Mouse (Mus musculus): ENCODE measurements around the gene Rps10. TPM values are rescaled to one million over a fixed set of nuclear protein-coding genes. Genes with fewer than 3 reads are reported as not detected.
"Not testable (repeated sequence)": the region's sequence is repeated elsewhere in the genome, so short reads cannot be mapped to it uniquely, and the experiment has no call there.

The Rps10 gene
- total and polyA plus RNA-seq, 3 experiments = 2,522 to 3,437 (median 3,351) TPM

DNA sequence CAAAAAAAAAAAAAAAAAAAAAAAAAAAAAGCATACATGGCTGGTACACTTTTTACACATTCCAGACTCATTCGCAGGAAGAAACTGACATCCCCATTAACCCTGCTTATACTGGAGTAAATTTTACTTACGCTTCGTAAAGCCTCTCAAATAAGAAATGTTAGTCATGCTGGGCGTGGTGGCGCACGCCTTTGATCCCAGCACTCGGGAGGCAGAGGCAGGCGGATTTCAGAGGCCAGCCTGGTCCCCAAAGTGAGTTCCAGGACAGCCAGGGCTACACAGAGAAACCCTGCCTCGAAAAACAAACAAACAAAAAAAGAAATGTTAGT is 930 bp downstream of the Rps10 start:
- in situ Hi-C loops (cut with MboI; ENCODE audit: low pct_ligation_motif_present, low pct_unique_long_range_greater_than_20kb, low sequenced_read_pairs); dilution Hi-C loops (cut with MboI; ENCODE audit: extremely low pct_ligation_motif_present, extremely low pct_unique_long_range_greater_than_20kb, low sequenced_read_pairs); H3K4me2 ChIP-seq (ENCODE audit: insufficient read depth, low read depth, poor library complexity, severe bottlenecking); DNase-seq (ENCODE audit: extremely low read depth); H3K27me3 ChIP-seq (replicated peaks); H3K9me3 ChIP-seq (replicated peaks; ENCODE audit: low read length); H3K27ac ChIP-seq (ENCODE audit: insufficient read depth, low read depth): not testable (repeated sequence)
- H3K4me1 ChIP-seq (ENCODE audit: control insufficient read depth in 1 of 2, insufficient read depth in 2 of 2) = peaks cover 4 to 34% of the 10 kb centered on the region in 2 experiments
- H3K9ac ChIP-seq (ENCODE audit: insufficient read depth, low read depth) = peak overlapping the region; percentile 63
- TF ChIP-seq MYC (IDR thresholded peaks at IDR 0.05; ENCODE audit: low read depth, low read length) = peak; percentile 35; the same call in 1 of the 2 replicates
- TF ChIP-seq SIN3A (IDR thresholded peaks at IDR 0.05; ENCODE audit: low read length) = 0 out of 2 replicates have a peak, but pooled peaks have one; percentile 11
- peaks cover 42% of the 10 kb centered on the region for H3K79me2 ChIP-seq (replicated peaks; ENCODE audit: control insufficient read depth, extremely low read depth, insufficient read depth, poor library complexity, severe bottlenecking)
- H3K4me3 ChIP-seq (replicated peaks in 1 of 3; ENCODE audit: low read depth in 2 of 3, low read length in 2 of 3, poor library complexity in 1 of 3) = peak overlapping the region; percentile 58 to 100 (median 98)
- peaks cover 37 to 41% of the 10 kb centered on the region in 2 experiments for H3K36me3 ChIP-seq (replicated peaks in 1 of 2; ENCODE audit: control insufficient read depth in 1 of 2, insufficient read depth in 1 of 2, low read length in 1 of 2)

DNA sequence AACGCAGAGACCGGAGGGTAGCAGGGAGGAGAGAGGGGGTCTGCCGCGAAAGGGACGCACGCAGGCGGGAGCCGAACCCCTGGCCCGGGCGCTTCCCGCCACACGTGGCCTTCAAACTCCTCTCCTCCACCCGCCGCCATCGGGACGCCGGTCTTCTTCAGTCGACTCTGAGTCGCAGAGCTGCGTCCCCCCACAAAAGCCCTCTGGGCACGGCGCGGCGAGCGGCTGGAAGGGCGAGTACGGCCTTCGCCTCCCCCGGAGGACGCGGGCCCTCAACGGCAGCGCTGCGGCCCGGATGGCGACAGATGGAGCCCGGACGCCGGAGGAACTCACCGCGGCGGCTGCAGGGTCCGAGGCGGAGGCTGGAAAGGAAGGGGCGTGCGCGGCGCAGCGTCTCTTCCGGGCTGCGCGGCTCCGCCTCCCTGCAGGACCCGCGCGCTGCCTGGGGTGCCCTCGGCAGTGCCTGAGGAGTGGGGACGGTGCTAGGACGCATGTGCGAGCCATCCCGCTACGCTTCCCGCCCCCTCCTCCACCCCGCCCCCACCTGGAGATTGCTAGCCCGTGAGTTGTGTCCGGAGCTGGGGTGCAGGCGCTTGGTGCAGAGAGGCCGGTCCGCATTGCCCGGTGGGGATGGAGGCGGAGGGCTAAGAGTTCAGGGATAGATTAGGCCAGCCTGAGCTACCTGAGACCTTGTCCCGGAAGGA is 1.4 kb downstream of the Rps10 start, which contains the start of gene RPS10-NUDT3:
Gene RPS10-NUDT3, minus strand, starts transcription at position 352 of the 704 bp plus-strand sequence.
- in situ Hi-C loops (cut with MboI; ENCODE audit: low pct_ligation_motif_present, low pct_unique_long_range_greater_than_20kb, low sequenced_read_pairs) = loop anchor here (5.0 kb wide), 1 partner anchor 68 kb away; the partner anchor contains the start of gene AI413582
- dilution Hi-C loops (cut with MboI; ENCODE audit: extremely low pct_ligation_motif_present, extremely low pct_unique_long_range_greater_than_20kb, low sequenced_read_pairs) = no loop called here
- TF ChIP-seq KAT2A (IDR thresholded peaks at IDR 0.05; ENCODE audit: insufficient replicate concordance, low read length) = peak; percentile 76; the same call in 1 of the 2 replicates
- peak; percentile 36; the same call in 1 of the 2 replicates for TF ChIP-seq MAZ (IDR thresholded peaks at IDR 0.05; ENCODE audit: low read depth, low read length)
- no peak for TF ChIP-seq RCOR1 (conservative IDR thresholded peaks at IDR 0.05; ENCODE audit: low read depth, low read length)
- no peak; the same call in 1 of the 2 replicates for TF ChIP-seq MEF2A (IDR thresholded peaks at IDR 0.05; ENCODE audit: borderline replicate concordance, low read depth, low read length)
- no peak for TF ChIP-seq JUND (conservative IDR thresholded peaks at IDR 0.05; ENCODE audit: low read depth, low read length)
- TF ChIP-seq MXI1 (IDR thresholded peaks at IDR 0.05; ENCODE audit: low read depth, low read length) = peak; percentile 80; the same call in 1 of the 2 replicates
- TF ChIP-seq JUN (IDR thresholded peaks at IDR 0.05; ENCODE audit: insufficient read depth, low read depth, low read length) = no peak
- 0 out of 2 replicates have a peak, but pooled peaks have one; percentile 54 for TF ChIP-seq UBTF (IDR thresholded peaks at IDR 0.05; ENCODE audit: low read depth, low read length)
- peak; percentile 84 for TF ChIP-seq HCFC1 (IDR thresholded peaks at IDR 0.05; ENCODE audit: low read depth, low read length)
- no peak for TF ChIP-seq ETS1 (conservative IDR thresholded peaks at IDR 0.05; ENCODE audit: low read depth, low read length)
- TF ChIP-seq MAFK (IDR thresholded peaks at IDR 0.05; ENCODE audit: insufficient replicate concordance, low read length) = no peak
- no peak for TF ChIP-seq USF2 (conservative IDR thresholded peaks at IDR 0.05; ENCODE audit: low read depth, low read length)
- TF ChIP-seq NRF1 (IDR thresholded peaks at IDR 0.05; ENCODE audit: low read depth, low read length) = peak; percentile 88
- no peak for TF ChIP-seq GABPA (IDR thresholded peaks at IDR 0.05; ENCODE audit: insufficient replicate concordance, low read depth, low read length)
- TF ChIP-seq CHD2 (IDR thresholded peaks at IDR 0.05; ENCODE audit: low read length) = peak; percentile 69; the same call in 1 of the 2 replicates
- TF ChIP-seq ELF1 (IDR thresholded peaks at IDR 0.05; ENCODE audit: low read depth, low read length) = peak; percentile 92
- no peak for TF ChIP-seq E2F4 (IDR thresholded peaks at IDR 0.05; ENCODE audit: insufficient replicate concordance, low read depth, low read length)
- TF ChIP-seq EP300 (IDR thresholded peaks at IDR 0.05; ENCODE audit: low read length) = no peak
- peak; percentile 93 for TF ChIP-seq POLR2A (IDR thresholded peaks at IDR 0.05; ENCODE audit: low read depth, low read length)
- TF ChIP-seq SMC3 (IDR thresholded peaks at IDR 0.05; ENCODE audit: low read depth, low read length) = no peak
- TF ChIP-seq ZNF384 (IDR thresholded peaks at IDR 0.05; ENCODE audit: low read depth, low read length) = peak; percentile 99; the same call in 1 of the 2 replicates
- no peak for TF ChIP-seq CHD1 (IDR thresholded peaks at IDR 0.05; ENCODE audit: low read depth, low read length)
- no peak for TF ChIP-seq ZKSCAN1 (IDR thresholded peaks at IDR 0.05; ENCODE audit: borderline replicate concordance, low read depth, low read length)
- no peak for TF ChIP-seq RAD21 (IDR thresholded peaks at IDR 0.05; ENCODE audit: low read depth, low read length)
- peak; percentile 97 for TF ChIP-seq NELFE (IDR thresholded peaks at IDR 0.05; ENCODE audit: low read depth, low read length)
- peak; percentile 26; the same call in 1 of the 2 replicates for TF ChIP-seq SIN3A (IDR thresholded peaks at IDR 0.05; ENCODE audit: low read length)
- TF ChIP-seq ZMIZ1 (IDR thresholded peaks at IDR 0.05; ENCODE audit: low read depth, low read length) = peak; percentile 89
- peak; percentile 93 for TF ChIP-seq MAX (IDR thresholded peaks at IDR 0.05; ENCODE audit: low read length)
- TF ChIP-seq BHLHE40 (IDR thresholded peaks at IDR 0.05; ENCODE audit: low read depth, low read length) = peak; percentile 20; the same call in 1 of the 2 replicates
- TF ChIP-seq MYC (IDR thresholded peaks at IDR 0.05; ENCODE audit: low read depth, low read length) = peak; percentile 82

More for the DNA sequence above, 1.4 kb downstream of the Rps10 start, which contains the start of gene RPS10-NUDT3:
- H3K79me2 ChIP-seq (replicated peaks; ENCODE audit: control insufficient read depth, extremely low read depth, insufficient read depth, poor library complexity, severe bottlenecking) = peaks cover 42% of the 10 kb centered on the region
- H3K4me3 ChIP-seq (replicated peaks in 1 of 3; ENCODE audit: low read depth in 2 of 3, low read length in 2 of 3, poor library complexity in 1 of 3) = peak within 1 kb of the TSS; percentile 95 to 100 (median 98)
- H3K9me3 ChIP-seq (replicated peaks; ENCODE audit: low read length) = no peaks in the 10 kb centered on the region
- peak; percentile 86 for DNase-seq (ENCODE audit: extremely low read depth)
- H3K36me3 ChIP-seq (replicated peaks in 1 of 2; ENCODE audit: control insufficient read depth in 1 of 2, insufficient read depth in 1 of 2, low read length in 1 of 2) = peaks cover 43 to 46% of the 10 kb centered on the region in 2 experiments
- peak within 1 kb of the TSS; percentile 46 for H3K27ac ChIP-seq (ENCODE audit: insufficient read depth, low read depth)
- peak within 1 kb of the TSS; percentile 93 for H3K9ac ChIP-seq (ENCODE audit: insufficient read depth, low read depth)
- H3K27me3 ChIP-seq (replicated peaks) = no peaks in the 10 kb centered on the region
- H3K4me2 ChIP-seq (ENCODE audit: insufficient read depth, low read depth, poor library complexity, severe bottlenecking) = peak within 1 kb of the TSS; percentile 89; the same call in 1 of the 2 replicates
- H3K4me1 ChIP-seq (ENCODE audit: control insufficient read depth in 1 of 2, insufficient read depth in 2 of 2) = peaks cover 4 to 36% of the 10 kb centered on the region in 2 experiments
